Mouse (Mus musculus): ENCODE measurements around the gene Rbm17. TPM values are rescaled to one million over a fixed set of nuclear protein-coding genes. Genes with fewer than 3 reads are reported as not detected.
"Not testable (repeated sequence)": the region's sequence is repeated elsewhere in the genome, so short reads cannot be mapped to it uniquely, and the experiment has no call there.

The Rbm17 gene
- polyA plus RNA-seq, 1 experiment = 88.8 TPM

DNA sequence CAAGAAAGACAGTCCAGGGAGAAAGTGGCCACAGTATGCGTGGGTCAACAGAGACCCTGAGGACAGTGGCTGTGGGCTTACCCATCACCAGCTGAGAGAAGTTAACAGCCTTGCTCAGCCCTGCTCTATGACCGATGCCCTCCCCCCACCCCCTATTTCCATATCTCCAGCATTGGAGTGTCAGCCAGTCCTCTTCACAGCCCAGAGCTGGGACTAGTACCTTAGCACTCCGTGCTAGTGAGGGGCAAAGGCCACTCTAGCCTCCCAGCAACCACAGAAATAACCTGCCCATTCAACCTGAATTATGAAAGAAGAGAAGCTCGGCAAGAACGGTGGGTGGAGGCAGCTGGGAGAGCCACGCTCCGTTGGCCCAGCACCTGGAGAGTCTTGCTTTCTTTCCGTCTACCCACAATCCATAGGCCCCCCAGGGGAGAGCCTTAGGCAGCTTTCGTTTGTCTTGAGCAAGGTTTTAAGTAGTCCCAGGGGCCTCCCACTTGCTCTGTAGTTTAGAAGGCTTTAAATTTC, 51.6 kb downstream of the Rbm17 start:
- TF ChIP-seq POLR2A (IDR thresholded peaks at IDR 0.05; ENCODE audit: borderline replicate concordance, low read depth, low read length) = no peak
- TF ChIP-seq CTCF (IDR thresholded peaks at IDR 0.05; ENCODE audit: low read depth, low read length) = no peak
- H3K4me3 ChIP-seq (ENCODE audit: insufficient read depth, low read length) = peak overlapping the region; percentile 89
- peaks cover 23% of the 10 kb centered on the region for H3K4me1 ChIP-seq (ENCODE audit: control insufficient read depth, insufficient read depth, low read length)
- peak overlapping the region; percentile 63; the same call in 1 of the 2 replicates for H3K27ac ChIP-seq (ENCODE audit: insufficient read depth, low read depth, low read length)

DNA sequence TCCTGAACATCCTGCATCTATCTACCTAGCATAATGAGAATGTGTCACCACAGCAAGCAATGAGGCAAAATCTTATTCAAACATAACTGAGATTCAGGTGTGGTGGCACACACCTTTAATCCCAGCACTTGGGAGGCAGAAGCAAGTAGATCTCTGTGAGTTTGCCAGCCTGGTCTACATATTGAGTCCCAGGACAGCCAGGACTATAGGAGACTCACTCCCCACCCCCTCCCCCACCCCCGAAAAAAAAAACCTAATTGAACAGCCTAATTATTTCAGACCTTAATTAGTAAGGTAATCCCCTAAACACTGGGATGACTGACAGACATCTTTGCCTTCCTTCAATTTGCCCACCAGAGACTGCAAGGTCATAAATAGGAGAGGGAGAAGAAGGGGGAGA, 52.2 kb downstream of the Rbm17 start:
- Histone ChIP-seq H3K4me3 (ENCODE audit: insufficient read depth, low read length) (no peak overlapping the region), H3K4me1 (ENCODE audit: control insufficient read depth, insufficient read depth, low read length) (peaks cover 23% of the 10 kb centered on the region), H3K27ac (ENCODE audit: insufficient read depth, low read depth, low read length) (no peak overlapping the region)
- no peak for TF ChIP-seq POLR2A (IDR thresholded peaks at IDR 0.05; ENCODE audit: borderline replicate concordance, low read depth, low read length)

DNA sequence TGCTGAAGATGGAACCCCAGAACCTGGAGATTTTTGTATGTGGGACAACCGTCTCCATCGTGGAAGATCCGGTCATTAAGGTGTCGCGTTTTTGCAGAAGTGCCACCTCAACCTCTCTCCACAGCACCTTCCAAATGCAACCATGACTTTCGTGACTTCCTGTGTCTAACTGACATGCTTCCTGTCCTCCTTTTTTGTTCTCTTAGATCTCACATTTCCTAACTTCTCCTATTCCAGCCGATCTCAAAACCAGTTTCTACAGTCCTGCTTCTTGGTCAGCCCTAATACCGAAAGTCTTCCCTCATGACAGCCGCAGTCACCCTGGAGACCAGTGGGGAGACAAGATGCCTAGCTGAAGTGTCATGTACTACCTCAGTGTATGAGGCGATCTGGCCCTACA, 55.4 kb downstream of the Rbm17 start:
- H3K4me1 ChIP-seq (ENCODE audit: control insufficient read depth, insufficient read depth, low read length) = peaks cover 38% of the 10 kb centered on the region
- H3K4me3 ChIP-seq (ENCODE audit: insufficient read depth, low read length) = 0 out of 2 replicates have a peak overlapping the region, but pooled peaks have one; percentile 15
- peak overlapping the region; percentile 28; the same call in 1 of the 2 replicates for H3K27ac ChIP-seq (ENCODE audit: insufficient read depth, low read depth, low read length)
- TF ChIP-seq POLR2A (IDR thresholded peaks at IDR 0.05; ENCODE audit: borderline replicate concordance, low read depth, low read length) (no peak), CTCF (IDR thresholded peaks at IDR 0.05; ENCODE audit: low read depth, low read length) (no peak)

DNA sequence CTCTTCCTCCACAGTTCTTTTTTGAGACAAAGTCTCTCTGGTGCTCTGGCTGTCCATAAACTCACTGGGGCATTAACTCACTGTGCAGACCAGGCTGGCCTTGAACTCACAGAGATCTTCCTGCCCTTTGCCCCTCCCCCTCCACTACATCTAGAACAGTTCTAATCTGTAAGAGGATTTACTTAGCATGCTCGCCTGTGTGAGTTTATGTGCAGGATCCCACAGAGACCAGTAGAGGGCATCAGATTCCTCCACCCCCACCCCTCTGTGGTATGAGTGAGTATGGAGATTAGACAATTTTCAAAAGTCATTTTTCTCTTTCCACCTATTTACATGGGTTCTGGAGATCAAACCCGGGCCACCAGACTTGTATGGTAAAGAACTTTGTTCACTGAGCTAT, 56.3 kb downstream of the Rbm17 start:
- Histone ChIP-seq H3K4me3 (ENCODE audit: insufficient read depth, low read length) (no peak overlapping the region), H3K27ac (ENCODE audit: insufficient read depth, low read depth, low read length) (no peak overlapping the region), H3K4me1 (ENCODE audit: control insufficient read depth, insufficient read depth, low read length) (peaks cover 38% of the 10 kb centered on the region)
- TF ChIP-seq CTCF (IDR thresholded peaks at IDR 0.05; ENCODE audit: low read depth, low read length) = no peak
- TF ChIP-seq POLR2A (IDR thresholded peaks at IDR 0.05; ENCODE audit: borderline replicate concordance, low read depth, low read length) = no peak

DNA sequence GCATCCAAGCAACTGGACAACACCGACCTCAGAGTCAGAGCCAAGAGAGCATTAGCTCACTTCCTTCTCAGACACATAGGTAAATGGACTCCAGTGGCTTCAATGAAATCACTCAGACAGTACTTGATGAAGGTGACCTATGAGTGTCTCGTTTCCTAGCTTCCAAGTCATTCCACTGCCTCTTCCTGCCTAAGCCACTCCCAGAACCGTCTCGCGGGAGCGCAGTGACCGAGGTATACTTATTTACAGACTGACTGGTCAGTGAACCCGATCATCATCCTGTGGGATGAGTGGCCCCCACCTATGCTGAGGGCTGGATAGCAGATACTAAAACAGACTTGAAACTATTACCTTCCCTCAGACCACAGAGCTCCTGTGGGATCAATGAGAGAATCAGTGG, 57.9 kb downstream of the Rbm17 start:
- Histone ChIP-seq H3K4me3 (ENCODE audit: insufficient read depth, low read length) (no peak overlapping the region), H3K27ac (ENCODE audit: insufficient read depth, low read depth, low read length) (no peak overlapping the region), H3K4me1 (ENCODE audit: control insufficient read depth, insufficient read depth, low read length) (peaks cover 32% of the 10 kb centered on the region)
- no peak for TF ChIP-seq POLR2A (IDR thresholded peaks at IDR 0.05; ENCODE audit: borderline replicate concordance, low read depth, low read length)
- no peak for TF ChIP-seq CTCF (IDR thresholded peaks at IDR 0.05; ENCODE audit: low read depth, low read length)

DNA sequence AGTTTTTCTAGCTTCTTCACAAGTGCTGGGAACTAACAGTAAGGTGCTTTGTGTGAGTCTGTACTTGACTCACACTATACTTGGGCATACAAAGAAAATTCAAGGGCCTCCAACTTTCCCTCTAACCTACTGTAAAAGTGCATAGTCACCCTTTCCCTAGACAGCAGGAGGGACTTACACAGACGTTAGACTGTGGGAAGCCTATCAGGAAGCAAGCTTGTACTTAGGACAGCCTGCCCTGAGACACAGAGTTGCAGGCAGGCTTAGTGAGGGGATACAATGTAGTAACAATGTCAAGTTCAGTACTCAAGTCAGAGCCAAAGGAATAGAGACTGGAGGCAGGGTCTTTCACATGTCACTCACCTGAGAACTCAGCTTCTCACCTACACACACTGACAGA, 58.6 kb downstream of the Rbm17 start:
- Histone ChIP-seq H3K4me1 (ENCODE audit: control insufficient read depth, insufficient read depth, low read length) (peaks cover 32% of the 10 kb centered on the region), H3K4me3 (ENCODE audit: insufficient read depth, low read length) (no peak overlapping the region), H3K27ac (ENCODE audit: insufficient read depth, low read depth, low read length) (no peak overlapping the region)
- TF ChIP-seq CTCF (IDR thresholded peaks at IDR 0.05; ENCODE audit: low read depth, low read length) (no peak), POLR2A (IDR thresholded peaks at IDR 0.05; ENCODE audit: borderline replicate concordance, low read depth, low read length) (no peak)

DNA sequence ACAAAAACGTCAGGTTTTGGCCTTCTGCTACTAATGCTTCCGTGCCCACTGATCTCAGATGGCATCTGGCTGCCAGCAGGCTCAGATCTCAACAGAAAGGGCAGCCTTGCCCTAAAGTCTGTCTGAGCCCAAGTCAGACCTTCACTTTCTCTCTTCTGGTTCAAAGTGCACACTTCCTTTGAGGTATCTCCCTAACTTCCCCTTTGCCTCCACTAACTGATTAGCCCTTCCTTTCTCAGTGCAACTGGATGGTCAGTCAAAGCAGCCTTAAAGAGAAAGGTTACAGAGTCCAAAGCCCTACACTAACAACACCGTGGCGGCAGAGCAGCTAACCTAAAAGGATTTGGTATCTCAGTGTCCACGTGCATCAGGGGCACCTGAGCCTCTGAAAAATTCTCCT, 59.6 kb downstream of the Rbm17 start:
- no peak for TF ChIP-seq POLR2A (IDR thresholded peaks at IDR 0.05; ENCODE audit: borderline replicate concordance, low read depth, low read length)
- no peak for TF ChIP-seq CTCF (IDR thresholded peaks at IDR 0.05; ENCODE audit: low read depth, low read length)
- Histone ChIP-seq H3K4me3 (ENCODE audit: insufficient read depth, low read length) (no peak overlapping the region), H3K27ac (ENCODE audit: insufficient read depth, low read depth, low read length) (peak overlapping the region; percentile 22), H3K4me1 (ENCODE audit: control insufficient read depth, insufficient read depth, low read length) (peaks cover 32% of the 10 kb centered on the region)

DNA sequence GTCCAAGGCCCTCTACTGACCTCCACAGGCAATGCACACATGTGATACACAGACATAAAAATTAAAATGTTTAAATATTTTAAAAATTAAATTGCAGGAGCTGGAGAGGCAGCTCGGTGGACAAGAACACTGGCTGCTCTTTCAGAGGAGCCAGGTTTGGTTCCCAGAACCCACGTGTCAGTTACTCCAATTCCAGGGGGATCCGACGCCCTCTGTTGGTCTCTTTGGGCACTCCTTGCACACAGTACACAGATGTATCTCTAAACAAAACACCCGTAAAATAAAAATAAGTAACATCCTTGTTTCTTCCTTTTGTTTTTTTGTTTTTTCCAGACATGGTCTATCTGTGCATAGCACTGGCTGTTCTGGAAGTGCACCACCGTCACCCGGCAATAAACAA, 60.8 kb downstream of the Rbm17 start:
- H3K4me1 ChIP-seq (ENCODE audit: control insufficient read depth, insufficient read depth, low read length) = peaks cover 31% of the 10 kb centered on the region
- TF ChIP-seq CTCF (IDR thresholded peaks at IDR 0.05; ENCODE audit: low read depth, low read length) (no peak), POLR2A (IDR thresholded peaks at IDR 0.05; ENCODE audit: borderline replicate concordance, low read depth, low read length) (no peak)
- no peak overlapping the region for H3K4me3 ChIP-seq (ENCODE audit: insufficient read depth, low read length)
- no peak overlapping the region for H3K27ac ChIP-seq (ENCODE audit: insufficient read depth, low read depth, low read length)

DNA sequence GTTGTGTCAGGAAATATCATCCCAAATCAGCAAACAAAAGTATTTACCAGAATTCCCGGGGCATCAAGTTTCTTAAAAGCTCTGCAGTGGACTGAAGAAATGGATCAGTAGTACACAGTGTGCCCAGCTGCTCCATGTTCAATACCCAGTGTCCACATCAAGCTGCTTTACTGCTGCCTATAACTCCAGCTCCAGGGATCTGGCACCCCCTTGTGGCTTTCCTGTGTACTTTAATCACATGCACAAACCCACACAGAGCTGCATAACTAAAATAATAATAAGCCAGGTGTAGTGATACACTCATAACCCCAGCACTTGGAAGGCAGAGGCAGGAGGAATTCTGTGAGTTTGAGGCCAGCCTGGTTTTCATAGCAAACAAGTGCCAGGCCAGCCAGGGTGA, 61.3 kb downstream of the Rbm17 start:
- Histone ChIP-seq H3K27ac (ENCODE audit: insufficient read depth, low read depth, low read length) (no peak overlapping the region), H3K4me3 (ENCODE audit: insufficient read depth, low read length) (no peak overlapping the region), H3K4me1 (ENCODE audit: control insufficient read depth, insufficient read depth, low read length) (peaks cover 26% of the 10 kb centered on the region)
- TF ChIP-seq POLR2A (IDR thresholded peaks at IDR 0.05; ENCODE audit: borderline replicate concordance, low read depth, low read length) (no peak), CTCF (IDR thresholded peaks at IDR 0.05; ENCODE audit: low read depth, low read length) (peak; percentile 50)

DNA sequence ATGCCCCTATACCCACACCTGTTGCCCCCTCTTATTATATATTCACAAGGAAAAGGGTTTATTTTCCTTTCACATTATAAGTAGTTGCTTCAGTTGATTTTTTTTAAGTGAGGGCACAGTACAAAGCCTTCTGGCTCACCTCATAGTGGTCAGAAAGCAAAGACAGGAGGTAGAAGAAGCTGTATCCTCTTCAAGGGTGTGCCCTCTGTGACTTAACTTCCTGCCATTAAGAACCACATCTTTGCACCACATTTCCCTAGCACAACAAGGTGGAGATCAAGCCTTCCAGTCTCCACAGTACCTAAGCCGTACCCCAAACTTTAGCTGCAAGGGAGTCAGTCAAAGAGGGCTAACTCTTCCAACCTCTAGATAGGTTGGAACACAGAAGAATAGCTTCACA, 61.8 kb downstream of the Rbm17 start:
- Histone ChIP-seq H3K27ac (ENCODE audit: insufficient read depth, low read depth, low read length) (no peak overlapping the region), H3K4me1 (ENCODE audit: control insufficient read depth, insufficient read depth, low read length) (peaks cover 24% of the 10 kb centered on the region), H3K4me3 (ENCODE audit: insufficient read depth, low read length) (no peak overlapping the region)
- no peak for TF ChIP-seq POLR2A (IDR thresholded peaks at IDR 0.05; ENCODE audit: borderline replicate concordance, low read depth, low read length)
- TF ChIP-seq CTCF (IDR thresholded peaks at IDR 0.05; ENCODE audit: low read depth, low read length) = no peak

DNA sequence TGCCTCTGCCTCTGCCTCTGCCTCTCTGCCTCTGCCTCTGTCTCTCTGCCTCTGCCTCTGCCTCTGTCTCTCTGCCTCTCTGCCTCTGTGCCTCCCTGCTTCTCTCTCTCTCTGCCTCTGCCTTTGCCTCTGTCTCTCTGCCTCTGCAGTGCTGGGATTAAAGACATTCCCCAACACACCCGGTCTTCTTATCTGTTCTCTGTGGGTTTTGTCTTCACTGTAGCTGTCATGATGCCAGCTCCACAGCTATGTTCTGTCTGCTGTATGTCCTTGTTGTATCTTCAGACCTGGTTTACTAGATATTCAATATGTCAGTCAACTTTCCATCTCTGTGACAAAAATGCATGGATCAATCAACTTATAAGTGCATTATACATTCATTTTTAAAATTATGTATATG, 62.4 kb downstream of the Rbm17 start:
- not testable (repeated sequence) for H3K4me3 ChIP-seq (ENCODE audit: insufficient read depth, low read length); H3K27ac ChIP-seq (ENCODE audit: insufficient read depth, low read depth, low read length)
- H3K4me1 ChIP-seq (ENCODE audit: control insufficient read depth, insufficient read depth, low read length) = peaks cover 24% of the 10 kb centered on the region
